Mouse (Mus musculus) neural tube, embryonic 11.5 days (tissue): ENCODE results near the gene Cdh26. TPM values are rescaled to one million over a fixed set of nuclear protein-coding genes. Genes with fewer than 3 reads are reported as not detected.

Experiments used
- ATAC-seq: fragments of 200-750 bp; cut with Nextera tagmentation; 2 replicates; pipeline ENCODE4 v1.8.0; 2017; ENCODE audit warnings: moderate number of reproducible peaks, mild to moderate bottlenecking, moderate TSS enrichment, moderate library complexity; ENCODE audit not compliant: insufficient read depth, low FRiP score, low TSS enrichment
- DNase-seq: peaks from one replicate; pipeline ENCODE4 v3.0.0-alpha.2; 2015; ENCODE audit warnings: low spot score
- H3K27ac ChIP-seq: fragments of 300-500 bp; sonication (generic); 2 replicates; pipeline ENCODE4 v1.5.1; 2014; ENCODE audit warnings: low read depth, mild to moderate bottlenecking, low read length
- H3K27me3 ChIP-seq: fragments of 300-500 bp; sonication (generic); 2 replicates; pipeline ENCODE4 v1.6.1; 2014; ENCODE audit warnings: mild to moderate bottlenecking, low read length, mixed read lengths; ENCODE audit not compliant: control insufficient read depth, insufficient read depth
- H3K36me3 ChIP-seq: fragments of 300-500 bp; sonication (generic); 2 replicates; pipeline ENCODE4 v1.6.1; 2014; ENCODE audit warnings: mild to moderate bottlenecking, low read length, moderate library complexity, mixed read lengths; ENCODE audit not compliant: control insufficient read depth, insufficient read depth
- H3K4me1 ChIP-seq: fragments of 300-500 bp; sonication (generic); 2 replicates; pipeline ENCODE4 v1.6.1; 2014; ENCODE audit warnings: low read length, mixed read lengths; ENCODE audit not compliant: control insufficient read depth, insufficient read depth
- H3K4me2 ChIP-seq: fragments of 300-500 bp; sonication (generic); 2 replicates; pipeline ENCODE4 v1.6.1; 2014; ENCODE audit warnings: low read depth, mild to moderate bottlenecking, moderate library complexity
- H3K4me3 ChIP-seq: fragments of 300-500 bp; sonication (generic); 2 replicates; pipeline ENCODE4 v1.5.1; 2014; ENCODE audit warnings: low read depth, low read length
- H3K9ac ChIP-seq: fragments of 300-500 bp; sonication (generic); 2 replicates; pipeline ENCODE4 v1.6.1; 2014; ENCODE audit warnings: mild to moderate bottlenecking, low read length
- H3K9me3 ChIP-seq: fragments of 300-500 bp; sonication (generic); 2 replicates; pipeline ENCODE4 v1.6.1; 2016; ENCODE audit warnings: low read length; ENCODE audit not compliant: control insufficient read depth
- WGBS: fragments of 180-500 bp; shearing (Covaris S2); extraction: QIAGEN DNeasy Blood & Tissue Kit; methylation state at CpG from one replicate; pipeline ENCODE4 v1.1.7; 2014; 5-methylcytosine and 5-hydroxymethylcytosine counted together
- polyA plus RNA-seq: library from polyadenylated mRNA; unstranded; fragments of >200 nt; fragmentation: Nextera tagmentation; extraction: Ambion mirVana; gene quantifications from 2 replicates; pipeline ENCODE4 v1.2.1, GENCODE M21; 2014

Gene Cdh26
- polyA plus RNA-seq, 1 experiment from 2014 or later: 0.15 TPM

- Histone ChIP-seq H3K4me3 (no peak overlapping the region), H3K27me3 (no peaks in the 10 kb centered on the region), H3K9me3 (no peaks in the 10 kb centered on the region), H3K9ac (no peak overlapping the region), H3K36me3 (no peaks in the 10 kb centered on the region), H3K4me1 (peaks cover 12% of the 10 kb centered on the region), H3K4me2 (peak overlapping the region; percentile 14; the same call in 1 of the 2 replicates), H3K27ac (peak overlapping the region; percentile 63)
- WGBS: 23% methylated on average over 17 of the region's 17 CpGs
- DNase-seq: peak; percentile 37
- peak; percentile 73 for ATAC-seq
Observed at GRCm38 (mm10) chr2:178454664-178455516, 24.6 kb downstream of the Cdh26 start.

GRCm38 (mm10) chr2:178457414-178457813, 27.1 kb downstream of the Cdh26 start:
- Histone ChIP-seq H3K27ac (no peak overlapping the region), H3K9me3 (no peaks in the 10 kb centered on the region)
- 91% methylated on average over 6 of the region's 6 CpGs for WGBS

GRCm38 (mm10) chr2:178460353-178460752, 30.0 kb downstream of the Cdh26 start:
- Histone ChIP-seq H3K36me3 (no peaks in the 10 kb centered on the region), H3K27me3 (no peaks in the 10 kb centered on the region), H3K9me3 (no peaks in the 10 kb centered on the region), H3K9ac (no peak overlapping the region), H3K4me3 (no peak overlapping the region), H3K27ac (no peak overlapping the region), H3K4me2 (no peak overlapping the region), H3K4me1 (peaks cover 3% of the 10 kb centered on the region; the same call in 1 of the 2 replicates)
- DNase-seq: no peak
- whole genome bisulfite sequencing: 72% methylated on average over 5 of the region's 5 CpGs
- no peak for ATAC-seq

More at GRCm38 (mm10) chr2:178457414-178457813, 27.1 kb downstream of the Cdh26 start:
- no peak for DNase-seq
- ATAC-seq: no peak
- H3K4me3 ChIP-seq: no peak overlapping the region
- H3K9ac ChIP-seq: no peak overlapping the region
- H3K27me3 ChIP-seq: no peaks in the 10 kb centered on the region
- H3K4me1 ChIP-seq: peaks cover 12% of the 10 kb centered on the region
- no peaks in the 10 kb centered on the region for H3K36me3 ChIP-seq
- H3K4me2 ChIP-seq: no peak overlapping the region

GRCm38 (mm10) chr2:178471546-178472480, 41.5 kb downstream of the Cdh26 start:
- no peaks in the 10 kb centered on the region for H3K9me3 ChIP-seq
- no peak overlapping the region for H3K4me2 ChIP-seq
- H3K9ac ChIP-seq: no peak overlapping the region
- H3K36me3 ChIP-seq: no peaks in the 10 kb centered on the region
- ATAC-seq: no peak
- H3K4me1 ChIP-seq: no peaks in the 10 kb centered on the region
- no peaks in the 10 kb centered on the region for H3K27me3 ChIP-seq
- 85% methylated on average over 17 of the region's 17 CpGs for WGBS
- no peak overlapping the region for H3K27ac ChIP-seq
- no peak for DNase-seq
- no peak overlapping the region for H3K4me3 ChIP-seq

- ATAC-seq (no peak), DNase-seq (no peak)
Observed at GRCm38 (mm10) chr2:178473916-178474315, 43.6 kb downstream of the Cdh26 start.

GRCm38 (mm10) chr2:178477228-178477627, 46.9 kb downstream of the Cdh26 start:
- no peak overlapping the region for H3K4me3 ChIP-seq
- no peaks in the 10 kb centered on the region for H3K36me3 ChIP-seq
- no peaks in the 10 kb centered on the region for H3K9me3 ChIP-seq
- H3K27me3 ChIP-seq: no peaks in the 10 kb centered on the region
- no peak overlapping the region for H3K27ac ChIP-seq
- ATAC-seq (no peak), DNase-seq (no peak)
- H3K9ac ChIP-seq: no peak overlapping the region
- H3K4me2 ChIP-seq: no peak overlapping the region
- H3K4me1 ChIP-seq: no peaks in the 10 kb centered on the region
- 79% methylated on average over 2 of the region's 2 CpGs for WGBS

More at GRCm38 (mm10) chr2:178473916-178474315, 43.6 kb downstream of the Cdh26 start:
- H3K4me1 ChIP-seq: no peaks in the 10 kb centered on the region
- H3K9me3 ChIP-seq: no peaks in the 10 kb centered on the region
- H3K4me3 ChIP-seq: no peak overlapping the region
- no peaks in the 10 kb centered on the region for H3K36me3 ChIP-seq
- WGBS: 91% methylated on average over 10 of the region's 10 CpGs
- H3K9ac ChIP-seq: no peak overlapping the region
- no peaks in the 10 kb centered on the region for H3K27me3 ChIP-seq
- no peak overlapping the region for H3K4me2 ChIP-seq
- H3K27ac ChIP-seq: no peak overlapping the region

GRCm38 (mm10) chr2:178479011-178479410, 48.7 kb downstream of the Cdh26 start:
- H3K9me3 ChIP-seq: no peaks in the 10 kb centered on the region
- no peaks in the 10 kb centered on the region for H3K4me1 ChIP-seq
- ATAC-seq: no peak
- H3K36me3 ChIP-seq: no peaks in the 10 kb centered on the region
- no peak for DNase-seq
- no peak overlapping the region for H3K4me2 ChIP-seq
- no peak overlapping the region for H3K4me3 ChIP-seq
- no peak overlapping the region for H3K27ac ChIP-seq
- no peaks in the 10 kb centered on the region for H3K27me3 ChIP-seq
- WGBS: 95% methylated on average over 2 of the region's 2 CpGs
- no peak overlapping the region for H3K9ac ChIP-seq

GRCm38 (mm10) chr2:178480932-178481331, 50.6 kb downstream of the Cdh26 start:
- no peaks in the 10 kb centered on the region for H3K4me1 ChIP-seq
- no peaks in the 10 kb centered on the region for H3K36me3 ChIP-seq
- H3K9ac ChIP-seq: no peak overlapping the region
- H3K9me3 ChIP-seq: no peaks in the 10 kb centered on the region
- ATAC-seq (no peak), DNase-seq (no peak)
- no peaks in the 10 kb centered on the region for H3K27me3 ChIP-seq
- WGBS: 90% methylated on average over 2 of the region's 2 CpGs
- H3K4me2 ChIP-seq: no peak overlapping the region
- H3K27ac ChIP-seq: no peak overlapping the region
- no peak overlapping the region for H3K4me3 ChIP-seq
